Mouse (Mus musculus) cortical plate, adult 2 months (tissue): Measurements from ENCODE around the gene Fndc4. TPM values are rescaled to one million over a fixed set of nuclear protein-coding genes. Genes with fewer than 3 reads are reported as not detected.

Experiments used
- H3K27ac ChIP-seq: fragments of 200-500 bp; 2 replicates; pipeline ENCODE4 v1.5.1; 2012; ENCODE audit warnings: low read length, control low read depth, inconsistent platforms; ENCODE audit not compliant: insufficient read depth
- H3K4me1 ChIP-seq: fragments of 200-500 bp; 2 replicates; pipeline ENCODE4 v1.6.1; 2011; ENCODE audit warnings: low read length; ENCODE audit not compliant: control insufficient read depth, insufficient read depth
- H3K4me3 ChIP-seq: fragments of 200-500 bp; 2 replicates; pipeline ENCODE4 v1.5.1; 2011; ENCODE audit warnings: mild to moderate bottlenecking, low read length, control low read depth; ENCODE audit not compliant: insufficient read depth
- CTCF ChIP-seq: fragments of 200-500 bp; IDR thresholded peaks from 2 replicates; pipeline ENCODE4 v1.5.1; 2011; ENCODE audit warnings: mild to moderate bottlenecking, control low read depth, low read length; ENCODE audit not compliant: insufficient read depth; ENCODE audit errors: extremely low read depth
- POLR2A ChIP-seq: fragments of 200-500 bp; IDR thresholded peaks from 2 replicates; pipeline ENCODE4 v1.6.1; 2011; ENCODE audit warnings: mild to moderate bottlenecking, low read length, control low read depth; ENCODE audit not compliant: insufficient read depth; ENCODE audit errors: extremely low read depth
- polyA plus RNA-seq: library from polyadenylated mRNA; depleted of rRNA; stranded (reverse); fragments of >200 nt; gene quantifications from 2 replicates; pipeline ENCODE4 v1.2.3, GENCODE M21; 2012; rRNA removed

The Fndc4 gene
- 172 and 184 TPM in 2 replicates for polyA plus RNA-seq

- TF ChIP-seq POLR2A: peak; percentile 38; the same call in 1 of the 2 replicates
- no peak for TF ChIP-seq CTCF
- Histone ChIP-seq H3K27ac (peak within 1 kb of the TSS; percentile 82), H3K4me1 (peaks cover 3% of the 10 kb centered on the region; the same call in 1 of the 2 replicates), H3K4me3 (peak within 1 kb of the TSS; percentile 84)
Observed at GRCm38 (mm10) chr5:31295606-31296141, at the start of gene Fndc4. Fndc4 (minus strand) TSS chr5:31296080.

GRCm38 (mm10) chr5:31328255-31328654 lies 32.4 kb upstream of the Fndc4 start:
- Histone ChIP-seq H3K27ac (no peak overlapping the region), H3K4me3 (no peak overlapping the region), H3K4me1 (no peaks in the 10 kb centered on the region)
- TF ChIP-seq CTCF: peak; percentile 61
- TF ChIP-seq POLR2A: no peak

DNA sequence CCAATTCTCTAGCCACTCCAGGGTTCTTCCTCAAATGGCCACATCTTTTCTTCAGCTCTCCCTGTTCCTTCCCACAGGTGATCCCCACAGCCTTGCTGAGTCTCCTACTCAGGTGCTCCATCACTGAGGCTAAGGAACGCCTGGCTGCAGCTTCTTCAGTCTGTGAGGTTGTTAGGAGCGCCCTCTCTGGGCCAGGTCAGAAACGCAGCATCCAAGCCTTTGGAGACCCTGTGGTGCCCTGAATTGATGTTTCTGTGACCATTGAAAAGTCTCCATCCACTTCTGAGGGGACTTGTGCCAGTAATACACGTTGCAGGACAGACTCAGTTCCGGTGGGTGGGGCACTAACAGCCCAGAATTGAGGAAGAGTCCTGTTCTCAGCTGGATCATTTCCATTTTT lies 31.0 kb upstream of the Fndc4 start:
- no peak overlapping the region for H3K27ac ChIP-seq
- no peak for TF ChIP-seq POLR2A
- TF ChIP-seq CTCF: peak; percentile 17; the same call in 1 of the 2 replicates
- no peak overlapping the region for H3K4me3 ChIP-seq
- H3K4me1 ChIP-seq: no peaks in the 10 kb centered on the region

GRCm38 (mm10) chr5:31324085-31324484 lies 28.2 kb upstream of the Fndc4 start:
- Histone ChIP-seq H3K4me3 (no peak overlapping the region), H3K4me1 (no peaks in the 10 kb centered on the region), H3K27ac (no peak overlapping the region)
- TF ChIP-seq POLR2A: no peak

DNA sequence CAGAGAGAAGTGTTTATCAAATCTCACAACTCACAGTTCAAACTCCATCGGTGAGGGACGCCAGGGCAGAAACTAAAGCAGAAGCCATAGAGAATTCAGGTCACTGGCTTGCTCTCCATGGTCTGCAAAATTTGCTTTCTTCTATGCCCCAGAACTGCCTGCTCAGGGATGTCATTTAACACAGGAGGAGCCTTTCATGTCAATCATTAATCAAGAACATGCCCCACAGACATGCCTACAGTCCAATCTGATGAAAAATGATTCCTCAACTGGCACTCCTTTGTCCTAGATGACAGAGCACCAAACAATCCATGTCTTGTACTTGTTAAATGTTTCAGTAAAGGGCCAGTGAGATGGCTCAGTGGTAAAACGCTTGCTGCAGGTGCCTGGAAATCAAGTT lies 26.9 kb upstream of the Fndc4 start:
- Histone ChIP-seq H3K4me3 (no peak overlapping the region), H3K4me1 (no peaks in the 10 kb centered on the region), H3K27ac (no peak overlapping the region)
- no peak for TF ChIP-seq CTCF
- no peak for TF ChIP-seq POLR2A

GRCm38 (mm10) chr5:31312806-31313205 lies 16.9 kb upstream of the Fndc4 start:
- H3K27ac ChIP-seq: no peak overlapping the region
- no peaks in the 10 kb centered on the region for H3K4me1 ChIP-seq
- no peak for TF ChIP-seq CTCF
- TF ChIP-seq POLR2A: no peak
- H3K4me3 ChIP-seq: no peak overlapping the region

- no peak for TF ChIP-seq CTCF
- peaks cover 2% of the 10 kb centered on the region; the same call in 1 of the 2 replicates for H3K4me1 ChIP-seq
- no peak overlapping the region for H3K27ac ChIP-seq
- no peak overlapping the region for H3K4me3 ChIP-seq
Observed at GRCm38 (mm10) chr5:31303093-31303492, 7.2 kb upstream of the Fndc4 start.

GRCm38 (mm10) chr5:31301866-31302265 lies 6.0 kb upstream of the Fndc4 start:
- Histone ChIP-seq H3K27ac (no peak overlapping the region), H3K4me1 (peaks cover 2% of the 10 kb centered on the region; the same call in 1 of the 2 replicates), H3K4me3 (no peak overlapping the region)
- TF ChIP-seq CTCF (no peak), POLR2A (no peak)

DNA sequence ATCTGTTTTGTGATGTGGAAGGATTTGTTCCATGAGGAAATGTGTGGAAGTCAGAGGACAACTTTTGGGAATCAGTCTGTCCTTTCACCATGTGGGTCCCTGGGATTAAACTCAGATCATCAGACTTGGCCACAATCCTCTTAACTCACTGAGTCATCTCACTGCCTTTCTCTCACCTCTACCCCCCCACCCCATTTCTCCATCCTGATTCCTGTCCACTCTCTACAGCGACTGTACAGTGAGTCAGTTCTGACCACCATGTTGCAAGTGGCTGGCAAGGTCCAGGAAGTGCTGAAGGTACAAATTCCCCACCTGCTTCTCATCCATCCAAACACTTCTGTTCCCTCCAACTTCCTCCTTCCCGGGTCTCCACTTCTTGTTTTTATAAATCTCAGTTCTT lies 2.6 kb upstream of the Fndc4 start:
- H3K4me1 ChIP-seq: peaks cover 5% of the 10 kb centered on the region; the same call in 1 of the 2 replicates
- TF ChIP-seq CTCF: no peak
- no peak for TF ChIP-seq POLR2A
- no peak overlapping the region for H3K4me3 ChIP-seq
- no peak overlapping the region for H3K27ac ChIP-seq

- no peak for TF ChIP-seq POLR2A
- no peak for TF ChIP-seq CTCF
- Histone ChIP-seq H3K4me3 (no peak overlapping the region), H3K4me1 (peaks cover 5% of the 10 kb centered on the region; the same call in 1 of the 2 replicates), H3K27ac (no peak overlapping the region)
Observed at GRCm38 (mm10) chr5:31297981-31298380, 2.1 kb upstream of the Fndc4 start.
